Mouse (Mus musculus) forebrain, embryonic 12.5 days (tissue): ENCODE measurements around the gene Terb1. TPM values are rescaled to one million over a fixed set of nuclear protein-coding genes. Genes with fewer than 3 reads are reported as not detected.

Experiments used
- ATAC-seq: fragments of 200-750 bp; cut with Nextera tagmentation; 2 replicates; pipeline ENCODE4 v1.8.0; 2017; ENCODE audit warnings: moderate TSS enrichment; ENCODE audit not compliant: low FRiP score
- H3K27ac ChIP-seq: fragments of 300-500 bp; sonication (generic); 2 replicates; pipeline ENCODE4 v1.5.1; 2016; ENCODE audit warnings: mild to moderate bottlenecking
- H3K27me3 ChIP-seq: fragments of 300-500 bp; sonication (generic); 2 replicates; pipeline ENCODE4 v1.6.1; 2016; ENCODE audit warnings: mild to moderate bottlenecking
- H3K36me3 ChIP-seq: fragments of 300-500 bp; sonication (generic); replicated peaks from 2 replicates; pipeline ENCODE4 v1.6.1; 2016; ENCODE audit warnings: mild to moderate bottlenecking
- H3K4me1 ChIP-seq: fragments of 300-500 bp; sonication (generic); 2 replicates; pipeline ENCODE4 v1.6.1; 2016
- H3K4me2 ChIP-seq: fragments of 300-500 bp; sonication (generic); 2 replicates; pipeline ENCODE4 v1.6.1; 2016; ENCODE audit warnings: mild to moderate bottlenecking, moderate library complexity
- H3K4me3 ChIP-seq: fragments of 300-500 bp; sonication (generic); replicated peaks from 2 replicates; pipeline ENCODE4 v1.5.1; 2016; ENCODE audit warnings: mild to moderate bottlenecking
- H3K9ac ChIP-seq: fragments of 300-500 bp; sonication (generic); 2 replicates; pipeline ENCODE4 v1.6.1; 2016; ENCODE audit warnings: mild to moderate bottlenecking
- H3K9me3 ChIP-seq: fragments of 300-500 bp; sonication (generic); 2 replicates; pipeline ENCODE4 v1.6.1; 2016
- WGBS: fragments of 180-500 bp; shearing (Covaris S2); methylation state at CpG from one replicate; pipeline ENCODE4 v1.1.7; 2016; 5-methylcytosine and 5-hydroxymethylcytosine counted together
- polyA plus RNA-seq: library from polyadenylated mRNA; unstranded; fragments of >200 nt; fragmentation: Nextera tagmentation; extraction: Ambion mirVana; gene quantifications from 2 replicates; pipeline ENCODE4 v1.2.1, GENCODE M21; 2016

Terb1 gene
- polyA plus RNA-seq, 1 experiment from 2014 or later: 0.32 TPM

- Histone ChIP-seq H3K9me3 (no peaks in the 10 kb centered on the region), H3K27ac (no peak overlapping the region), H3K4me3 (peak overlapping the region; percentile 91), H3K4me2 (peak overlapping the region; percentile 90; the same call in 1 of the 2 replicates), H3K4me1 (peaks cover 17% of the 10 kb centered on the region), H3K9ac (peak overlapping the region; percentile 95), H3K36me3 (peaks cover 27% of the 10 kb centered on the region), H3K27me3 (no peaks in the 10 kb centered on the region)
- WGBS: 67% methylated on average over 7 of the region's 7 CpGs
- ATAC-seq: peak; percentile 37
Measured at GRCm38 (mm10) chr8:104443125-104443679, 66.5 kb downstream of the Terb1 start.

GRCm38 (mm10) chr8:104442299-104443124, 67.2 kb downstream of the Terb1 start, which contains the start of gene Dync1li2:
Gene Dync1li2, minus strand, starts transcription at chr8:104443047.
- ATAC-seq: peak; percentile 90
- Histone ChIP-seq H3K4me2 (peak within 1 kb of the TSS; percentile 90), H3K9ac (peak within 1 kb of the TSS; percentile 95), H3K4me1 (peaks cover 17% of the 10 kb centered on the region), H3K27me3 (no peaks in the 10 kb centered on the region), H3K4me3 (peak within 1 kb of the TSS; percentile 91), H3K9me3 (no peaks in the 10 kb centered on the region), H3K36me3 (peaks cover 32% of the 10 kb centered on the region), H3K27ac (peak within 1 kb of the TSS; percentile 91)
- WGBS: under 1% methylated on average over 75 of the region's 75 CpGs

GRCm38 (mm10) chr8:104441613-104442012, 68.1 kb downstream of the Terb1 start:
- peak overlapping the region; percentile 91; the same call in 1 of the 2 replicates for H3K27ac ChIP-seq
- H3K9ac ChIP-seq: peak overlapping the region; percentile 95
- H3K4me3 ChIP-seq: peak overlapping the region; percentile 91
- peaks cover 41% of the 10 kb centered on the region for H3K36me3 ChIP-seq
- peaks cover 17% of the 10 kb centered on the region for H3K4me1 ChIP-seq
- no peaks in the 10 kb centered on the region for H3K9me3 ChIP-seq
- no peak for ATAC-seq
- WGBS: 70% methylated on average over 7 of the region's 7 CpGs
- H3K4me2 ChIP-seq: peak overlapping the region; percentile 90
- H3K27me3 ChIP-seq: no peaks in the 10 kb centered on the region

GRCm38 (mm10) chr8:104439461-104439860, 70.2 kb downstream of the Terb1 start:
- no peak overlapping the region for H3K4me2 ChIP-seq
- H3K9me3 ChIP-seq: no peaks in the 10 kb centered on the region
- peaks cover 63% of the 10 kb centered on the region for H3K36me3 ChIP-seq
- no peak overlapping the region for H3K4me3 ChIP-seq
- WGBS: 93% methylated on average over 8 of the region's 8 CpGs
- peaks cover 26% of the 10 kb centered on the region for H3K4me1 ChIP-seq
- ATAC-seq: no peak
- no peak overlapping the region for H3K27ac ChIP-seq
- H3K27me3 ChIP-seq: no peaks in the 10 kb centered on the region
- H3K9ac ChIP-seq: no peak overlapping the region

GRCm38 (mm10) chr8:104437494-104438135, 72.1 kb downstream of the Terb1 start:
- H3K27me3 ChIP-seq: no peaks in the 10 kb centered on the region
- no peak for ATAC-seq
- peaks cover 80% of the 10 kb centered on the region for H3K36me3 ChIP-seq
- no peak overlapping the region for H3K4me2 ChIP-seq
- WGBS: 92% methylated on average over 13 of the region's 13 CpGs
- H3K9ac ChIP-seq: no peak overlapping the region
- H3K9me3 ChIP-seq: no peaks in the 10 kb centered on the region
- H3K4me1 ChIP-seq: peaks cover 26% of the 10 kb centered on the region
- no peak overlapping the region for H3K4me3 ChIP-seq
- H3K27ac ChIP-seq: no peak overlapping the region

GRCm38 (mm10) chr8:104436591-104436990, 73.1 kb downstream of the Terb1 start:
- Histone ChIP-seq H3K9me3 (no peaks in the 10 kb centered on the region), H3K36me3 (peaks cover 90% of the 10 kb centered on the region), H3K4me1 (peaks cover 22% of the 10 kb centered on the region), H3K27ac (peak overlapping the region; percentile 73), H3K4me2 (no peak overlapping the region), H3K27me3 (no peaks in the 10 kb centered on the region), H3K4me3 (no peak overlapping the region), H3K9ac (no peak overlapping the region)
- WGBS: 94% methylated on average over 4 of the region's 4 CpGs
- no peak for ATAC-seq

- H3K4me1 ChIP-seq: peaks cover 17% of the 10 kb centered on the region
- WGBS: 38% methylated on average over 12 of the region's 12 CpGs
- H3K36me3 ChIP-seq: peaks cover 95% of the 10 kb centered on the region
- no peaks in the 10 kb centered on the region for H3K9me3 ChIP-seq
- no peak overlapping the region; the same call in 1 of the 2 replicates for H3K9ac ChIP-seq
- ATAC-seq: peak; percentile 97
- H3K4me3 ChIP-seq: no peak overlapping the region
- H3K27me3 ChIP-seq: no peaks in the 10 kb centered on the region
- H3K4me2 ChIP-seq: peak overlapping the region; percentile 31
- peak overlapping the region; percentile 78 for H3K27ac ChIP-seq
Measured at GRCm38 (mm10) chr8:104436038-104436437, 73.7 kb downstream of the Terb1 start.

GRCm38 (mm10) chr8:104434826-104435354, 74.8 kb downstream of the Terb1 start:
- no peak overlapping the region for H3K9ac ChIP-seq
- H3K4me1 ChIP-seq: peaks cover 8% of the 10 kb centered on the region; the same call in 1 of the 2 replicates
- peaks cover 96% of the 10 kb centered on the region for H3K36me3 ChIP-seq
- WGBS: 88% methylated on average over 18 of the region's 18 CpGs
- no peak for ATAC-seq
- no peak overlapping the region for H3K4me2 ChIP-seq
- H3K27ac ChIP-seq: peak overlapping the region; percentile 78; the same call in 1 of the 2 replicates
- no peak overlapping the region for H3K4me3 ChIP-seq
- H3K9me3 ChIP-seq: no peaks in the 10 kb centered on the region
- no peaks in the 10 kb centered on the region for H3K27me3 ChIP-seq

GRCm38 (mm10) chr8:104434275-104434674, 75.4 kb downstream of the Terb1 start:
- WGBS: 88% methylated on average over 4 of the region's 4 CpGs
- H3K4me3 ChIP-seq: no peak overlapping the region
- H3K4me1 ChIP-seq: peaks cover 8% of the 10 kb centered on the region; the same call in 1 of the 2 replicates
- no peak overlapping the region for H3K9ac ChIP-seq
- H3K36me3 ChIP-seq: peaks cover 95% of the 10 kb centered on the region
- no peak for ATAC-seq
- no peak overlapping the region for H3K27ac ChIP-seq
- no peaks in the 10 kb centered on the region for H3K9me3 ChIP-seq
- H3K27me3 ChIP-seq: no peaks in the 10 kb centered on the region
- H3K4me2 ChIP-seq: no peak overlapping the region

GRCm38 (mm10) chr8:104433191-104433842, 76.4 kb downstream of the Terb1 start:
- 93% methylated on average over 5 of the region's 5 CpGs for WGBS
- H3K4me2 ChIP-seq: no peak overlapping the region
- H3K36me3 ChIP-seq: peaks cover 95% of the 10 kb centered on the region
- H3K27ac ChIP-seq: no peak overlapping the region
- H3K9ac ChIP-seq: no peak overlapping the region
- no peaks in the 10 kb centered on the region for H3K27me3 ChIP-seq
- ATAC-seq: no peak
- peaks cover 8% of the 10 kb centered on the region; the same call in 1 of the 2 replicates for H3K4me1 ChIP-seq
- H3K4me3 ChIP-seq: no peak overlapping the region
- no peaks in the 10 kb centered on the region for H3K9me3 ChIP-seq

GRCm38 (mm10) chr8:104432656-104433055, 77.1 kb downstream of the Terb1 start:
- Histone ChIP-seq H3K4me2 (no peak overlapping the region), H3K36me3 (peaks cover 98% of the 10 kb centered on the region), H3K4me1 (peaks cover 8% of the 10 kb centered on the region; the same call in 1 of the 2 replicates), H3K27me3 (no peaks in the 10 kb centered on the region), H3K4me3 (no peak overlapping the region), H3K9me3 (no peaks in the 10 kb centered on the region), H3K9ac (no peak overlapping the region), H3K27ac (no peak overlapping the region)
- ATAC-seq: no peak
- over 99% methylated on average over 6 of the region's 6 CpGs for WGBS
